Mouse (Mus musculus) intestine, embryonic 15.5 days (tissue): ENCODE measurements around the gene Ift88. TPM values are rescaled to one million over a fixed set of nuclear protein-coding genes. Genes with fewer than 3 reads are reported as not detected.

ENCODE experiments used
- ATAC-seq: fragments of 200-750 bp; cut with Nextera tagmentation; 2 replicates; pipeline ENCODE4 v1.8.0; 2017; ENCODE audit warnings: moderate TSS enrichment, moderate library complexity
- H3K27ac ChIP-seq: fragments of 300-500 bp; sonication (generic); 2 replicates; pipeline ENCODE4 v1.5.1; 2015; ENCODE audit warnings: mild to moderate bottlenecking, inconsistent platforms
- H3K27me3 ChIP-seq: fragments of 300-500 bp; sonication (generic); replicated peaks from 2 replicates; pipeline ENCODE4 v1.6.1; 2015; ENCODE audit warnings: inconsistent platforms
- H3K36me3 ChIP-seq: fragments of 300-500 bp; sonication (generic); 2 replicates; pipeline ENCODE4 v1.6.1; 2015; ENCODE audit warnings: inconsistent platforms
- H3K4me1 ChIP-seq: fragments of 300-500 bp; sonication (generic); replicated peaks from 2 replicates; pipeline ENCODE4 v1.6.1; 2015; ENCODE audit warnings: inconsistent platforms
- H3K4me2 ChIP-seq: fragments of 300-500 bp; sonication (generic); replicated peaks from 2 replicates; pipeline ENCODE4 v1.6.1; 2015; ENCODE audit warnings: mild to moderate bottlenecking, inconsistent platforms
- H3K4me3 ChIP-seq: fragments of 300-500 bp; sonication (generic); replicated peaks from 2 replicates; pipeline ENCODE4 v1.5.1; 2015; ENCODE audit warnings: inconsistent platforms
- H3K9ac ChIP-seq: fragments of 300-500 bp; sonication (generic); 2 replicates; pipeline ENCODE4 v1.6.1; 2015; ENCODE audit warnings: inconsistent platforms
- H3K9me3 ChIP-seq: fragments of 300-500 bp; sonication (generic); 2 replicates; pipeline ENCODE4 v1.6.1; 2016; ENCODE audit warnings: inconsistent platforms
- WGBS: fragments of 180-500 bp; shearing (Covaris S2); methylation state at CpG from one replicate; pipeline ENCODE4 v1.1.7; 2015; 5-methylcytosine and 5-hydroxymethylcytosine counted together
- polyA plus RNA-seq: library from polyadenylated mRNA; unstranded; fragments of >200 nt; fragmentation: Nextera tagmentation; extraction: Ambion mirVana; gene quantifications from 2 replicates; pipeline ENCODE4 v1.2.1, GENCODE M21; 2015

The Ift88 gene
- polyA plus RNA-seq, 1 experiment from 2014 or later, result 11.9 TPM

DNA sequence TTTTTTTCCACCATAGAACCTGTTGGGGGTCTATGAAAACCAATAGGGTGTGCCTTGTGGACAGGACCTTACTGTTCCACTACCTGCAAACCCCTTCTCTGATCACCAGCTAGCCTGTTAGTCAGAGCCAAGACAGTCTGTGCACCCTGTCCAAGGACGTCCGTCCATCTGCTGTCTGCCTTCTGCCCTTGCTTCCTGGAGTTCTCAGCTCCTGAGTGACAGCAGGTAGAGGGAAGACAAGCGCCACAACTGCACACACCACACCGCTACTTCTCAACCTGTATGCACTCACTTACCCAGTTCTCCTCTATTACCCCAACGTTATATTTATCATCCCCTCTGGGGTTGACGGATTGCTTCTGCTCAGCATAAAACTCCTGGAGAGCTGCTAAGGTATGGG lies 141.8 kb downstream of the Ift88 start:
- no peak overlapping the region for H3K9ac ChIP-seq
- no peak overlapping the region for H3K4me3 ChIP-seq
- no peak overlapping the region for H3K4me2 ChIP-seq
- H3K27ac ChIP-seq, result no peak overlapping the region
- 85% methylated on average over 6 of the region's 6 CpGs for WGBS
- H3K36me3 ChIP-seq, result no peaks in the 10 kb centered on the region
- no peaks in the 10 kb centered on the region for H3K27me3 ChIP-seq
- H3K9me3 ChIP-seq, result no peaks in the 10 kb centered on the region
- H3K4me1 ChIP-seq, result no peaks in the 10 kb centered on the region
- no peak for ATAC-seq

Other genes with a start within 250 kb of the Ift88 start
- 91.6 and 103 TPM in 2 replicates for gene Cryl1, start 25.5 kb upstream of the Ift88 start, polyA plus RNA-seq
- 7.3 and 7.4 TPM in 2 replicates for gene Il17d, start 100.7 kb downstream of the Ift88 start, polyA plus RNA-seq
- gene Eef1akmt1, start 147.6 kb downstream of the Ift88 start, polyA plus RNA-seq, result 95.5 and 97.4 TPM in 2 replicates
- gene Xpo4, start 241.4 kb downstream of the Ift88 start, polyA plus RNA-seq, result 22.2 and 23.4 TPM in 2 replicates